Mouse (Mus musculus) midbrain, embryonic 10.5 days (tissue): ENCODE measurements around the gene Atp5d. TPM values are rescaled to one million over a fixed set of nuclear protein-coding genes. Genes with fewer than 3 reads are reported as not detected.

Experiments used
- DNase-seq: peaks from one replicate; pipeline ENCODE4 v3.0.0-alpha.2; 2017; ENCODE audit warnings: low spot score
- H3K27ac ChIP-seq: fragments of 300-500 bp; sonication (generic); replicated peaks from 2 replicates; pipeline ENCODE4 v1.5.1; 2016; ENCODE audit warnings: mild to moderate bottlenecking
- H3K27me3 ChIP-seq: fragments of 300-500 bp; sonication (generic); 2 replicates; pipeline ENCODE4 v1.6.1; 2016; ENCODE audit warnings: low read depth, mild to moderate bottlenecking; ENCODE audit not compliant: poor library complexity, severe bottlenecking
- H3K36me3 ChIP-seq: fragments of 300-500 bp; sonication (generic); 2 replicates; pipeline ENCODE4 v1.6.1; 2016; ENCODE audit warnings: mild to moderate bottlenecking, moderate library complexity
- H3K4me1 ChIP-seq: fragments of 300-500 bp; sonication (generic); 2 replicates; pipeline ENCODE4 v1.6.1; 2016
- H3K4me3 ChIP-seq: fragments of 300-500 bp; sonication (generic); 2 replicates; pipeline ENCODE4 v1.5.1; 2016; ENCODE audit warnings: mild to moderate bottlenecking, moderate library complexity
- H3K9me3 ChIP-seq: fragments of 300-500 bp; sonication (generic); replicated peaks from 2 replicates; pipeline ENCODE4 v1.6.1; 2016; ENCODE audit warnings: mild to moderate bottlenecking
- WGBS: fragments of 180-500 bp; shearing (Covaris S2); methylation state at CpG from one replicate; pipeline ENCODE4 v1.1.7; 2016; 5-methylcytosine and 5-hydroxymethylcytosine counted together
- polyA plus RNA-seq: library from polyadenylated mRNA; unstranded; fragments of >200 nt; fragmentation: Nextera tagmentation; extraction: Ambion mirVana; gene quantifications from 2 replicates; pipeline ENCODE4 v1.2.1, GENCODE M21; 2016

Atp5d gene
- polyA plus RNA-seq, 1 experiment from 2014 or later: 481 TPM

- peaks cover 39% of the 10 kb centered on the region for H3K36me3 ChIP-seq
- no peaks in the 10 kb centered on the region for H3K9me3 ChIP-seq
- H3K27me3 ChIP-seq: no peaks in the 10 kb centered on the region
- 95% methylated on average over 7 of the region's 7 CpGs for WGBS
- no peak overlapping the region for H3K27ac ChIP-seq
- peak overlapping the region; percentile 77; the same call in 1 of the 2 replicates for H3K4me3 ChIP-seq
- H3K4me1 ChIP-seq: peaks cover 83% of the 10 kb centered on the region
- no peak for DNase-seq
Measured at GRCm38 (mm10) chr10:80169651-80170050, 31.2 kb downstream of the Atp5d start.

GRCm38 (mm10) chr10:80170052-80170451, 31.6 kb downstream of the Atp5d start:
- H3K27me3 ChIP-seq: no peaks in the 10 kb centered on the region
- H3K27ac ChIP-seq: no peak overlapping the region
- peak overlapping the region; percentile 9; the same call in 1 of the 2 replicates for H3K4me3 ChIP-seq
- peaks cover 43% of the 10 kb centered on the region for H3K36me3 ChIP-seq
- DNase-seq: no peak
- H3K4me1 ChIP-seq: peaks cover 83% of the 10 kb centered on the region
- 93% methylated on average over 16 of the region's 16 CpGs for WGBS
- no peaks in the 10 kb centered on the region for H3K9me3 ChIP-seq

GRCm38 (mm10) chr10:80170601-80171021, 32.2 kb downstream of the Atp5d start:
- Histone ChIP-seq H3K27ac (no peak overlapping the region), H3K4me1 (peaks cover 82% of the 10 kb centered on the region), H3K27me3 (no peaks in the 10 kb centered on the region), H3K4me3 (peak overlapping the region; percentile 9; the same call in 1 of the 2 replicates), H3K36me3 (peaks cover 43% of the 10 kb centered on the region), H3K9me3 (no peaks in the 10 kb centered on the region)
- 97% methylated on average over 19 of the region's 19 CpGs for WGBS
- DNase-seq: no peak

GRCm38 (mm10) chr10:80171252-80171651, 32.8 kb downstream of the Atp5d start:
- DNase-seq: no peak
- H3K4me3 ChIP-seq: peak overlapping the region; percentile 59; the same call in 1 of the 2 replicates
- no peaks in the 10 kb centered on the region for H3K9me3 ChIP-seq
- H3K27ac ChIP-seq: peak overlapping the region; percentile 84; the same call in 1 of the 2 replicates
- H3K27me3 ChIP-seq: peaks cover 1% of the 10 kb centered on the region; the same call in 1 of the 2 replicates
- WGBS: 90% methylated on average over 15 of the region's 15 CpGs
- peaks cover 84% of the 10 kb centered on the region for H3K4me1 ChIP-seq
- H3K36me3 ChIP-seq: peaks cover 43% of the 10 kb centered on the region

GRCm38 (mm10) chr10:80171760-80172526, 33.5 kb downstream of the Atp5d start:
- Histone ChIP-seq H3K27me3 (peaks cover 8% of the 10 kb centered on the region), H3K36me3 (peaks cover 43% of the 10 kb centered on the region), H3K4me3 (peak overlapping the region; percentile 59), H3K4me1 (peaks cover 84% of the 10 kb centered on the region), H3K9me3 (no peaks in the 10 kb centered on the region), H3K27ac (peak overlapping the region; percentile 84)
- 86% methylated on average over 45 of the region's 45 CpGs for WGBS
- no peak for DNase-seq

- peak; percentile 90 for DNase-seq
- 9% methylated on average over 35 of the region's 35 CpGs for WGBS
- Histone ChIP-seq H3K36me3 (peaks cover 43% of the 10 kb centered on the region), H3K9me3 (no peaks in the 10 kb centered on the region), H3K27ac (peak within 1 kb of the TSS; percentile 84), H3K27me3 (peaks cover 16% of the 10 kb centered on the region), H3K4me1 (peaks cover 85% of the 10 kb centered on the region), H3K4me3 (peak within 1 kb of the TSS; percentile 59)
Measured at GRCm38 (mm10) chr10:80172527-80173292, 34.3 kb downstream of the Atp5d start, which contains the start of gene 1600002K03Rik. 1600002K03Rik (plus strand) TSS chr10:80172944.

- Histone ChIP-seq H3K27me3 (peaks cover 16% of the 10 kb centered on the region), H3K4me1 (peaks cover 91% of the 10 kb centered on the region), H3K27ac (peak overlapping the region; percentile 84), H3K36me3 (peaks cover 43% of the 10 kb centered on the region), H3K9me3 (no peaks in the 10 kb centered on the region), H3K4me3 (peak overlapping the region; percentile 59)
- 14% methylated on average over 11 of the region's 11 CpGs for WGBS
- no peak for DNase-seq
Measured at GRCm38 (mm10) chr10:80173358-80173757, 34.9 kb downstream of the Atp5d start.

- Histone ChIP-seq H3K27me3 (peaks cover 16% of the 10 kb centered on the region), H3K36me3 (peaks cover 40% of the 10 kb centered on the region), H3K4me1 (peaks cover 91% of the 10 kb centered on the region), H3K27ac (no peak overlapping the region), H3K9me3 (no peaks in the 10 kb centered on the region), H3K4me3 (0 out of 2 replicates have a peak overlapping the region, but pooled peaks have one; percentile 12)
- DNase-seq: no peak
- 87% methylated on average over 10 of the region's 10 CpGs for WGBS
Measured at GRCm38 (mm10) chr10:80173955-80174640, 35.7 kb downstream of the Atp5d start.

- Histone ChIP-seq H3K4me3 (peak overlapping the region; percentile 12; the same call in 1 of the 2 replicates), H3K27ac (peak overlapping the region; percentile 9), H3K27me3 (peaks cover 16% of the 10 kb centered on the region), H3K9me3 (no peaks in the 10 kb centered on the region), H3K4me1 (peaks cover 88% of the 10 kb centered on the region), H3K36me3 (peaks cover 34% of the 10 kb centered on the region)
- peak; percentile 64 for DNase-seq
- WGBS: 62% methylated on average over 2 of the region's 2 CpGs
Measured at GRCm38 (mm10) chr10:80174705-80175104, 36.3 kb downstream of the Atp5d start.

- no peaks in the 10 kb centered on the region for H3K9me3 ChIP-seq
- H3K4me1 ChIP-seq: peaks cover 88% of the 10 kb centered on the region
- H3K4me3 ChIP-seq: peak overlapping the region; percentile 32; the same call in 1 of the 2 replicates
- H3K27ac ChIP-seq: peak overlapping the region; percentile 99
- WGBS: 18% methylated on average over 4 of the region's 4 CpGs
- peaks cover 24% of the 10 kb centered on the region for H3K36me3 ChIP-seq
- peaks cover 23% of the 10 kb centered on the region for H3K27me3 ChIP-seq
- DNase-seq: peak; percentile 64
Measured at GRCm38 (mm10) chr10:80175536-80176269, 37.3 kb downstream of the Atp5d start.

GRCm38 (mm10) chr10:80176270-80176834, 37.9 kb downstream of the Atp5d start:
- peaks cover 18% of the 10 kb centered on the region for H3K36me3 ChIP-seq
- no peaks in the 10 kb centered on the region for H3K9me3 ChIP-seq
- 72% methylated on average over 5 of the region's 5 CpGs for WGBS
- peaks cover 23% of the 10 kb centered on the region for H3K27me3 ChIP-seq
- peaks cover 91% of the 10 kb centered on the region for H3K4me1 ChIP-seq
- no peak for DNase-seq
- peak overlapping the region; percentile 32; the same call in 1 of the 2 replicates for H3K4me3 ChIP-seq
- H3K27ac ChIP-seq: peak overlapping the region; percentile 99
